Mouse (Mus musculus) myocyte (in vitro differentiated cells): ENCODE measurements around the gene Snx33. TPM values are rescaled to one million over a fixed set of nuclear protein-coding genes. Genes with fewer than 3 reads are reported as not detected.

Experiments
- H3K27me3 ChIP-seq: one replicate; pipeline ENCODE4 v1.6.1; 2011; ENCODE audit not compliant: control insufficient read depth, insufficient read depth, insufficient read length
- H3K36me3 ChIP-seq: one replicate; pipeline ENCODE4 v1.6.1; 2011; ENCODE audit not compliant: control insufficient read depth, insufficient read depth
- H3K4me2 ChIP-seq: one replicate; pipeline ENCODE4 v1.6.1; 2011; ENCODE audit warnings: low read depth, control low read depth
- H3K4me3 ChIP-seq: one replicate; pipeline ENCODE4 v1.5.1; 2011; ENCODE audit warnings: mild to moderate bottlenecking, control low read depth, moderate library complexity
- H3K79me2 ChIP-seq: one replicate; pipeline ENCODE4 v1.6.1; 2011; ENCODE audit not compliant: control insufficient read depth, insufficient read depth
- H3ac ChIP-seq: one replicate; pipeline ENCODE4 v1.6.1; 2011; ENCODE audit not compliant: control insufficient read depth, insufficient read length
- CEBPB ChIP-seq: IDR thresholded peaks from 2 replicates; pipeline ENCODE4 v1.6.1; 2011; ENCODE audit warnings: mild to moderate bottlenecking, moderate library complexity; ENCODE audit not compliant: poor library complexity, insufficient read depth, severe bottlenecking
- E2F4 ChIP-seq: IDR thresholded peaks from one replicate; pipeline ENCODE4 v1.6.1; 2011; ENCODE audit warnings: mild to moderate bottlenecking, control low read depth, moderate library complexity; ENCODE audit not compliant: insufficient read depth
- MAX ChIP-seq: IDR thresholded peaks from one replicate; pipeline ENCODE4 v1.6.1; 2011; ENCODE audit warnings: low read depth, mild to moderate bottlenecking, control low read depth
- MYOD1 ChIP-seq, 3 experiments: IDR thresholded peaks; one replicate each; pipeline ENCODE4 v1.6.1; 2011; ENCODE audit warnings: control low read depth in 2 of 3, low read depth in 2 of 3, mild to moderate bottlenecking in 2 of 3, moderate library complexity in 1 of 3; ENCODE audit not compliant: insufficient read length in 2 of 3, control insufficient read depth in 1 of 3
- MYOG ChIP-seq, 3 experiments: IDR thresholded peaks; one replicate each; pipeline ENCODE4 v1.6.1; 2011; ENCODE audit warnings: control low read depth in 2 of 3, low read depth in 2 of 3, mild to moderate bottlenecking in 2 of 3; ENCODE audit not compliant: insufficient read length in 2 of 3, control insufficient read depth in 1 of 3, insufficient read depth in 1 of 3
- POLR2A ChIP-seq: IDR thresholded peaks from one replicate; pipeline ENCODE4 v1.6.1; 2011; ENCODE audit warnings: low read depth, mild to moderate bottlenecking, control low read depth, moderate library complexity; ENCODE audit not compliant: insufficient read length
- POLR2AphosphoS2 ChIP-seq: IDR thresholded peaks from one replicate; pipeline ENCODE4 v1.6.1; 2011; ENCODE audit warnings: low read depth, control low read depth; ENCODE audit not compliant: insufficient read length
- REST ChIP-seq: IDR thresholded peaks from one replicate; pipeline ENCODE4 v1.6.1; 2011; ENCODE audit warnings: mild to moderate bottlenecking, control low read depth, moderate library complexity; ENCODE audit not compliant: insufficient read depth, insufficient read length
- SRF ChIP-seq: IDR thresholded peaks from one replicate; pipeline ENCODE4 v1.6.1; 2011; ENCODE audit warnings: low read depth; ENCODE audit not compliant: control insufficient read depth, insufficient read length
- TCF12 ChIP-seq: IDR thresholded peaks from one replicate; pipeline ENCODE4 v1.6.1; 2011; ENCODE audit warnings: mild to moderate bottlenecking, control low read depth; ENCODE audit not compliant: poor library complexity, insufficient read depth, severe bottlenecking
- TCF3 ChIP-seq: IDR thresholded peaks from one replicate; pipeline ENCODE4 v1.6.1; 2011; ENCODE audit warnings: low read depth, control low read depth; ENCODE audit not compliant: insufficient read length
- USF1 ChIP-seq: IDR thresholded peaks from one replicate; pipeline ENCODE4 v1.6.1; 2011; ENCODE audit warnings: low read depth, mild to moderate bottlenecking, control low read depth, moderate library complexity
- polyA plus RNA-seq: library from polyadenylated mRNA; unstranded; fragments of >200 nt; fragmentation: generic; extraction: Trizol; gene quantifications from one replicate; pipeline ENCODE4 v1.2.1, GENCODE M21; 2012; ENCODE audit warnings: missing spikeins

Gene Snx33
- polyA plus RNA-seq, 1 experiment, result 9.4 TPM

GRCm38 (mm10) chr9:56929496-56929895 lies 1.3 kb upstream of the Snx33 start:
- peaks cover 28% of the 10 kb centered on the region for H3K79me2 ChIP-seq
- H3K4me3 ChIP-seq, result peak overlapping the region; percentile 95
- H3ac ChIP-seq, result no peak overlapping the region
- no peaks in the 10 kb centered on the region for H3K36me3 ChIP-seq
- H3K4me2 ChIP-seq, result peak overlapping the region; percentile 76
- no peaks in the 10 kb centered on the region for H3K27me3 ChIP-seq
- TF ChIP-seq TCF3 (no peak), SRF (no peak), MYOD1 (IDR thresholded peaks at IDR 0.05; ENCODE audit: control insufficient read depth in 1 of 3, insufficient read length in 2 of 3, low read depth in 2 of 3) (peak in 1 of 3 experiments; percentile 17)

DNA sequence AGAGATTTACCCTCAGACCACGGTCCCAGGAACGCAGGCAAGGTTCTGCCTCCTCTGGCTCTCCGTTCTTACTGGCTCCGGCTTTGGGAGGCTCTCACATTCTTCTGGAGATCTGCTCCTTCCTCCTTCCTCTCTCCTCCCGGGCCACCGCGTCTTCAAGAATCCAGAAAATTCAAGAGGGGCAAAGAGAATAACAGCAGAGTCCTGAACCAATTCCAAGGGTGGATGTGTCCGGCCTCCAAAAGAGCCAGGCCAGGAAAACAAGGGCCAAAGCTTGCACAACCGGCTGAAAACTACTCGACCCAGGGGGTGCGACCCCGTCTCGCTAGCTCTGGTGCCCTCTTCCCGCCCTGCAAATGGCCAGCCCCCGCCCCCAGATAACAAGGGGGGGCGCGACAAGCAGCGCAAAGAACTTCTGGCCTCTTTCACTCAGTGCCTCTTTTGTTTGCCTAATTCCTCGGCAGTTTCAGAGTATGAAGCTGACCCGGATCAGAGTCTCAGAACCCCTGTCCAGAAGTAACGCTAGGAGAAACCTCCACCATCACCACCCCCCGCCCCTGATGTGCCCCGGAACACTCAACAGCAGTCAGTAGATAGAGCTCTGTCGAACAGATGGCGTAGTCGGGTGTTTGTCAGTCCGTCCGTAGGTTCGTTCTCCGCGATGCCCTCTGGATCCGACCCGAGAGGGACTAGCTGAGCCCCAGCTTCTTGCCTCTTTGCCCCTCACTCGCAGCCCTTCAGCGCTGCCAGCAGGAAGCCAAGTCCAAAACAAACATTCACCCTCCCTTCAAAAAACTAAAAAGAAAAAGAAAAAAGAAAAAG lies 769 bp downstream of the Snx33 start:
- Histone ChIP-seq H3K36me3 (peaks cover 5% of the 10 kb centered on the region), H3K4me3 (peak overlapping the region; percentile 95), H3ac (peak overlapping the region; percentile 37), H3K79me2 (peaks cover 47% of the 10 kb centered on the region), H3K27me3 (no peaks in the 10 kb centered on the region), H3K4me2 (peak overlapping the region; percentile 99)
- TF ChIP-seq E2F4, result no peak
- no peak for TF ChIP-seq POLR2A
- TF ChIP-seq REST, result no peak
- TF ChIP-seq USF1, result no peak
- no peak for TF ChIP-seq MAX
- no peak for TF ChIP-seq MYOG (IDR thresholded peaks at IDR 0.05; ENCODE audit: control insufficient read depth in 1 of 3, insufficient read depth in 1 of 3, insufficient read length in 2 of 3, low read depth in 2 of 3)
- TF ChIP-seq SRF, result no peak
- TF ChIP-seq CEBPB, result no peak
- no peak for TF ChIP-seq TCF12
- TF ChIP-seq MYOD1 (IDR thresholded peaks at IDR 0.05; ENCODE audit: control insufficient read depth in 1 of 3, insufficient read length in 2 of 3, low read depth in 2 of 3), result no peak
- no peak for TF ChIP-seq TCF3
- no peak for TF ChIP-seq POLR2AphosphoS2

DNA sequence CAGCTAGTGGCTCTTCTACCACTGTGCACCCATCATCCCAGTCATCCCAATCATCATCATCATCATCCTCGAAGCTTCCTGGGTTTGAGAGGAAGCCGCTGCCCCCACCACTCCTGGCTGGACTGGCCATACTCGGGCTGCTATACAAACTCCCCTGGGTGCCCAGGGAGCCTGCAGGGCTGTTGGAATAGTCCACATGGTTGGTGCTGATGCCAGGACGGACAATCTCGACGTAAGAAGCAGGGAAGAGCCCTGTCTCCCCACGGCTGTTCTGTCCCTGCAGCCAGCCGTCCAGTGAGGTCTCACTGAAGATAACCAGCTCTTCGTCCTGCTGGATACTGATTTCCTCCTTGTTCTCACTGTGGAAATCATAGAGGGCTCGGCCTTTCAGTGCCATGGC lies 1.8 kb downstream of the Snx33 start:
- Histone ChIP-seq H3K36me3 (peaks cover 15% of the 10 kb centered on the region), H3K27me3 (no peaks in the 10 kb centered on the region), H3ac (no peak overlapping the region), H3K4me2 (peak overlapping the region; percentile 99), H3K4me3 (peak overlapping the region; percentile 95), H3K79me2 (peaks cover 54% of the 10 kb centered on the region)
- TF ChIP-seq MYOD1 (IDR thresholded peaks at IDR 0.05; ENCODE audit: control insufficient read depth in 1 of 3, insufficient read length in 2 of 3, low read depth in 2 of 3) (no peak), REST (no peak), POLR2A (no peak), MAX (no peak), USF1 (no peak), TCF12 (no peak), TCF3 (no peak), POLR2AphosphoS2 (no peak), CEBPB (no peak), MYOG (IDR thresholded peaks at IDR 0.05; ENCODE audit: control insufficient read depth in 1 of 3, insufficient read depth in 1 of 3, insufficient read length in 2 of 3, low read depth in 2 of 3) (no peak), SRF (no peak), E2F4 (no peak)

DNA sequence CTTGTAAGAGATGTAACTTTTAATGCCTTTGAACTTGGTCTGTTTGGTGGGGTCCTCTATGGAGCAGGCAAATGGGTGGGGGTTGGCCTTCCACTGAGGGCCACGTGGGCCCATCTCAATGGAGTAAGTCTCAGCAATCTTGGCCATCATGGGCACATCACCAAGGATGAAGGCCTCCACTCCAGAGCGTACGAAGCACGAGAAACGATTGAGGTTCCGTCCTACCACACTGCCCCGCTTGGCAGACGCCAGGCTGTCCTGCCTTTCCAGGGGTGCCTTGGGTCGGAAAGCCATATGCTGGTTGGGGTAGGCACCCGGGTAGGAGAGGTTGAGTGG lies 2.2 kb downstream of the Snx33 start:
- TF ChIP-seq MAX (no peak), SRF (no peak), MYOD1 (IDR thresholded peaks at IDR 0.05; ENCODE audit: control insufficient read depth in 1 of 3, insufficient read length in 2 of 3, low read depth in 2 of 3) (no peak), E2F4 (no peak), CEBPB (no peak), TCF12 (no peak), TCF3 (no peak), REST (no peak), POLR2A (no peak), USF1 (no peak), POLR2AphosphoS2 (no peak), MYOG (IDR thresholded peaks at IDR 0.05; ENCODE audit: control insufficient read depth in 1 of 3, insufficient read depth in 1 of 3, insufficient read length in 2 of 3, low read depth in 2 of 3) (no peak)
- Histone ChIP-seq H3K27me3 (no peaks in the 10 kb centered on the region), H3ac (no peak overlapping the region), H3K4me3 (peak overlapping the region; percentile 95), H3K36me3 (peaks cover 19% of the 10 kb centered on the region), H3K4me2 (peak overlapping the region; percentile 99), H3K79me2 (peaks cover 54% of the 10 kb centered on the region)
